Mouse (Mus musculus) liver, postnatal 0 days (tissue): ENCODE measurements around the gene Bpifb1.
"Not testable (repeated sequence)": the region's sequence is repeated elsewhere in the genome, so short reads cannot be mapped to it uniquely, and the experiment has no call there.

Experiments used
- CTCF ChIP-seq: sonication (generic); IDR thresholded peaks from 2 replicates; pipeline ENCODE4 v1.5.1; 2016; ENCODE audit warnings: antibody characterized with exemption, low read depth
- EP300 ChIP-seq: IDR thresholded peaks from 2 replicates; pipeline ENCODE4 v1.6.1; 2016; ENCODE audit warnings: antibody characterized with exemption, low read depth, mild to moderate bottlenecking

DNA sequence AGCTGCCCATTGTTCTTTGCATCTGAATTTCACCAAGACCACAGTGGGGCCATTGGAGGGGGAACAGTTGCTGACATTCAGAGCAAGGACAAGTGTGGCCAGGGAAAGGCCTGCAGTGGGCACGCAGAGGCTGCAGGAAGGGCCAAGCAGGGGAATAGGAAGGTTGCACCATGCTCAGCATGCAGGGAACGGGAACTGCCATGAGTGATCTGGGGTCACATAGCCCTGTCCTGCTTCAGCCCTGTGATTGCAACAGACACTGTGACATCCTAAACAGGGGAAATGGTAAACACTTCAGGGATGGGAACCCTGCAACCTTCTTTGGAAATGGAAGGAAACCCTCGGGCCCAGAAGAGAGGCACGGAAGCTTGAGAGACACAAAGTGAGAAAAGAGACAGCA, 64.6 kb downstream of the Bpifb1 start:
- not testable (repeated sequence) for TF ChIP-seq CTCF, EP300
